Mouse (Mus musculus) lung, adult 2 months (tissue): Measurements from ENCODE around the gene Ppp3ca. TPM values are rescaled to one million over a fixed set of nuclear protein-coding genes. Genes with fewer than 3 reads are reported as not detected.
A peak's percentile ranks its signal among the peaks of the same experiment; 100 is the strongest.

Experiments used
- DNase-seq: peaks from one replicate; pipeline ENCODE4 v3.0.0; 2022
- H3K4me1 ChIP-seq: fragments of 200-500 bp; 2 replicates; pipeline ENCODE4 v1.6.1; 2011; ENCODE audit warnings: low read length; ENCODE audit not compliant: control insufficient read depth, insufficient read depth
- H3K4me3 ChIP-seq: fragments of 200-500 bp; replicated peaks from 2 replicates; pipeline ENCODE3; 2011; ENCODE audit warnings: low read depth, mild to moderate bottlenecking, control low read depth, low read length; ENCODE audit errors: extremely low read depth
- CTCF ChIP-seq: fragments of 200-500 bp; IDR thresholded peaks from 2 replicates; pipeline ENCODE4 v1.5.1; 2011; ENCODE audit warnings: mild to moderate bottlenecking, low read length, control low read depth; ENCODE audit not compliant: insufficient read depth
- POLR2A ChIP-seq: fragments of 200-500 bp; IDR thresholded peaks from 2 replicates; pipeline ENCODE4 v1.6.1; 2011; ENCODE audit warnings: low read depth, mild to moderate bottlenecking, control low read depth, low read length, borderline replicate concordance; ENCODE audit errors: extremely low read depth
- WGBS: fragments of 180-500 bp; shearing (Covaris S2); methylation state at CpG from one replicate; pipeline ENCODE4 v1.1.7; 2018; 5-methylcytosine and 5-hydroxymethylcytosine counted together
- polyA plus RNA-seq: library from polyadenylated mRNA; depleted of rRNA; stranded (reverse); fragments of >200 nt; gene quantifications from 2 replicates; pipeline ENCODE4 v1.2.3, GENCODE M21; 2012

The Ppp3ca gene
- polyA plus RNA-seq, 1 experiment = 37.2 TPM

DNA sequence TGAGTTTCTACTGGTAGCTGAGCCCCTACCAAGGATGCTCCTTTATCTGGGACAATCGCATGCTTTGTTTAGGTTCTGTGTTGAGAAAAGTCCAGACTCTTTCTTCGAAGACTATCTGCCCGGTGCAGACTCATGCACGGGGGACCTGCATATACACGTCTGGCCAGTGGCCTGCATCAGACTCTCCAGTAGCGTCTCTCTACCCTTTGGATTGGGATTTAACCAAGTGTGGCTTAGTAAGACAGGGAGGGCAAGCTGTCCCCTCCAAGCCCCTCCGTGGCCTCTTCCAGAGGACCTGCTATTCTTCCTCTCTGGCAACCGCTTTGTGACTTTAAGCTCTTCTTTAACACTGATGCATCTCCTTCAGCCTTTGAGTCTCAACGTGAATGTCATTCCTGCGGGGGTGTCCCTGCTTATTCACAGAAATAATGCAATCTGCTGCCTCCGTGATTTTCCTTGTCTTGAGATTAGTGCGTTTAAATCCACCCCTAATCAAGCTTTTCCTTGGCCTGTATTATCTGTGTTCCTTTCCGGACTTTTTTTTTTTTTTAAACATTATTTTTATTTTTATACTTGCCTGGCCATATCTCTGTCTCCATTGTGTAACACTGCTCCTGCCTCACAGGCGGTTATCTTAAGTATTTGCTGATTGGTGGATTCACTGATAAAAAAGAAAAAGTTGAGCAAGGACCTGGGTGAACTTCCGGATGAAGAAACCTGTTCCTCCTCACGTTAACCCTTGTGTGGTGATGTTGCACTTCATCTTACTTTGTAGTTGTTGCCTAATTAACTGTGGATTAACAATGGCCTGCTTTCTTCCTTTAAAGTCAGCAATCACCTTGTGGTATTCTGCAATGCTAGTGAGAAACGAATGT lies 166.6 kb downstream of the Ppp3ca start:
- TF ChIP-seq CTCF (no peak), POLR2A (no peak)
- 36% methylated on average over 17 of the region's 17 CpGs for WGBS
- Histone ChIP-seq H3K4me3 (no peak overlapping the region), H3K4me1 (peaks cover 24% of the 10 kb centered on the region)
- no peak for DNase-seq

GRCm38 (mm10) chr3:136837589-136837988 lies 167.7 kb downstream of the Ppp3ca start:
- no peak overlapping the region for H3K4me3 ChIP-seq
- 95% methylated on average over 3 of the region's 3 CpGs for WGBS
- peaks cover 24% of the 10 kb centered on the region for H3K4me1 ChIP-seq
- DNase-seq = peak; percentile 38
- TF ChIP-seq CTCF (peak; percentile 44; the same call in 1 of the 2 replicates), POLR2A (no peak)

DNA sequence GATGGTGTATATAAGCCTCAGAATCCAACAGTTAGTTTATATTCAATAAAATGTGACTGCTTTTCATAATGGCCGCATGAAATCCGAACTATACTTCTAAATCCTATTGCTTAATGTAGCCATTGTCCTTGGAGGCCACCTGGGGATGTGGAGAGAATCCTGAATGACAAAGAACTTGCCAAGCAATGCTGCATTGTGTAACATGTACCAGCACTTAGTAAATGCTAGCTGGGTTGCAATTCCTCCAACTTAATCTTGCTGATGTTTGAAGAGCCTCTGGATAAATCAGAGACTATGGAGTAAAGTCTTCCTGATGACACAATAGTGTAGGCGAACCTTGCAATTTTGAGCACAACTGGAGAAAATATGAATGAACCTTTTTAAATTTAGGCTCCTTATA lies 171.4 kb downstream of the Ppp3ca start:
- 82% methylated on average over 3 of the region's 3 CpGs for WGBS
- DNase-seq = no peak
- Histone ChIP-seq H3K4me3 (no peak overlapping the region), H3K4me1 (peaks cover 6% of the 10 kb centered on the region)
- TF ChIP-seq POLR2A = no peak
- TF ChIP-seq CTCF = no peak

DNA sequence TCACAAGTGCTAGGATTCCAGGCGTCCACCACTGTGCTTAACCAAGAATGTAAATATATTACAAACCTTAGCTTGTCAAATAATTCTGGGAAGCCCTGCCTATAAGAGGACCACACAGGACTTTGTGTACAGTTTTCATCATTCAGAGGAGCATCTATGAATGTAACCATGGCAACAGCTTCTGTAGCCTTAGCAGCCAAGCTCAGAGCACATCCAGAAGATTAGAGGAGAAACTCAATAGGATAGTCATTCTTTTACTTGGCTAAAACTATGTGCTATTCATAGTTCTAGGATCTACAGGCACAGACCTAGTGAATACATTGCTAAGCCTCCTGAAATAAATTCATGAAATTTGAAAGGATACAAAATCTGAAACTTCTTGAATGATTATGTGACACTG lies 172.5 kb downstream of the Ppp3ca start:
- Histone ChIP-seq H3K4me1 (no peaks in the 10 kb centered on the region; the same call in 1 of the 2 replicates), H3K4me3 (no peak overlapping the region)
- DNase-seq = no peak
- no peak for TF ChIP-seq POLR2A
- no peak for TF ChIP-seq CTCF
- WGBS = 87% methylated on average over 1 of the region's 1 CpGs

DNA sequence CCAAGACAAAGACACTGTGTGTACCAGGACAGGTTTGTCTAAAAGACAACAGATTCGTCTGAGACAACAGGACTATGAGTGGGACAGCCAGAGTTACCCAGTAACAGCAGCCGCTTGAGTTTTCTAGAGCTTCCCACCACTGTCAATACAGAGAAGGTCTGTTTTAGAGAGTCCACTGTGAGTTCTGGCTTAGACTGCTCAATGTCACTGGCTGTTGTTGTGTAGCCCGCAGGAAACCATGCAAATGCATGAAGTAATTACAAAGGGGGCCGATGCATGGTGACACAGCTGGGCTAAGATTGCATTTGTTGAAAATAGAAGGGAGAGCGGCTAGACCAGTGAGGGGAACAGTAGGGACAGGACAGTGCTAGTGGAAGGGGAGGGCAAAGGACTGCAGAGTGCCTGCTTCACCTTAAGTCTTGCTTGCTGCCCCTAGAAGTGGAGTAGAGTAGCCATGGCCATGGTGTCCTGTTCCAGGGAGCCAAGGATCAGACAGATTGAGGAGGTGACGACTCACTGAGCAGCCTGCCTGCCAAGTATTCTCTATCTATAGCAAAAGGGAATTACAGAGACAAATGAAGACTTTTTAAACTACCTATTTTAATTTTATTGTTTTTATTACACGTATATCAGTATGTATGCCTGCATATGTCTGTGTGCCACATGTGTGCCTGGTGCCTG lies 174.0 kb downstream of the Ppp3ca start:
- WGBS = 86% methylated on average over 7 of the region's 7 CpGs
- H3K4me3 ChIP-seq = no peak overlapping the region
- TF ChIP-seq POLR2A (no peak), CTCF (no peak)
- DNase-seq = no peak
- H3K4me1 ChIP-seq = no peaks in the 10 kb centered on the region; the same call in 1 of the 2 replicates

GRCm38 (mm10) chr3:136849035-136849434 lies 179.1 kb downstream of the Ppp3ca start:
- 91% methylated on average over 1 of the region's 1 CpGs for WGBS
- DNase-seq = no peak
- peaks cover 8% of the 10 kb centered on the region for H3K4me1 ChIP-seq
- no peak overlapping the region for H3K4me3 ChIP-seq
- TF ChIP-seq POLR2A (no peak), CTCF (no peak)

DNA sequence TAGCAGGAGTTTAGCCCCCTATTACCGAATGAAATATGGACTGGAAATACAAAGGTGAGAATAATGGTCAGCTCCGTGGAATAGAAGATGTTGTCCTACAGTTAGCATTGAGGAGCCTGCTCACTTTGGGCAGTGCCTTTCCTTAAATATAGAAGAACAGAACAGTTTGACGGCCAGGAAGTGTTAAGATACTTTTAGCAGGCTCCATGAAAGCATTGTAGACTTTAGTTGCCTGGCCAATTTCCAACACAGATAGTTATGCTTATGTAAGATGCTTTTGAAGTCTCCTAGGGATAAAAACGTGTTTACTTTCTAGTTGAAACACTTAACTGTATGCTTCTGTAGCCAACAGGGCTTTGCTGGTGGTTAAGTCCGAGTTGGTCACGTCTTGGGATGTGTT lies 183.0 kb downstream of the Ppp3ca start:
- Histone ChIP-seq H3K4me3 (no peak overlapping the region), H3K4me1 (peaks cover 8% of the 10 kb centered on the region)
- WGBS = 42% methylated on average over 6 of the region's 6 CpGs
- no peak for TF ChIP-seq POLR2A
- no peak for TF ChIP-seq CTCF
- no peak for DNase-seq

GRCm38 (mm10) chr3:136853596-136853995 lies 183.7 kb downstream of the Ppp3ca start:
- 56% methylated on average over 4 of the region's 4 CpGs for WGBS
- TF ChIP-seq POLR2A = no peak
- TF ChIP-seq CTCF = no peak
- no peak overlapping the region for H3K4me3 ChIP-seq
- peaks cover 8% of the 10 kb centered on the region for H3K4me1 ChIP-seq
- DNase-seq = no peak

DNA sequence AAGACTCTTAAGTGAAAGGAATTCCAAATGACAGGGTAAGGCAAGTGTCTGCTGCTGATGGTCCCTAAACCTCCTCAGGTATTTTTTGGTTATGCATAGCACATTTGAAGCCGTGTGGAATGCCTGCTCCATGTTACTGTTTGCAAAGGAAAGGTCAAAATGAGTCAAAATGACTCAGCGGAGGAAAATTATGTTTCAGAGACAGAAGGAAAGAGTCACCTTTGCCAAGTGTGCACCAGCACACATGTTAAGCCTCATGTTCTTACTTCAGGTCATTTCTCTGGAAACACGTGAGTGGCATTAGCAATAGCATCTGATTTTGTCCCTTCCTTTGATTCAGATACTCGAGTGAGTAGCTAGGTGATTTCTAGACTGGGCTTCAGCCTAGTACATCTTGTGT lies 186.1 kb downstream of the Ppp3ca start:
- 74% methylated on average over 4 of the region's 4 CpGs for WGBS
- Histone ChIP-seq H3K4me3 (no peak overlapping the region), H3K4me1 (peaks cover 6% of the 10 kb centered on the region)
- no peak for DNase-seq
- TF ChIP-seq POLR2A (no peak), CTCF (no peak)

GRCm38 (mm10) chr3:136862051-136862837 lies 192.3 kb downstream of the Ppp3ca start:
- Histone ChIP-seq H3K4me3 (no peak overlapping the region), H3K4me1 (peaks cover 2% of the 10 kb centered on the region; the same call in 1 of the 2 replicates)
- DNase-seq = no peak
- WGBS = 52% methylated on average over 11 of the region's 11 CpGs
- TF ChIP-seq CTCF = no peak
- TF ChIP-seq POLR2A = no peak
